Mouse (Mus musculus) frontal cortex, postnatal 25 days (tissue): ENCODE measurements around the gene Klhdc9.

ENCODE experiments used
- DNase-seq, 2 experiments: peaks; one replicate each; pipeline ENCODE4 v3.0.0; 2022; ENCODE audit warnings: low spot score in 2 of 2

The Klhdc9 gene

DNA sequence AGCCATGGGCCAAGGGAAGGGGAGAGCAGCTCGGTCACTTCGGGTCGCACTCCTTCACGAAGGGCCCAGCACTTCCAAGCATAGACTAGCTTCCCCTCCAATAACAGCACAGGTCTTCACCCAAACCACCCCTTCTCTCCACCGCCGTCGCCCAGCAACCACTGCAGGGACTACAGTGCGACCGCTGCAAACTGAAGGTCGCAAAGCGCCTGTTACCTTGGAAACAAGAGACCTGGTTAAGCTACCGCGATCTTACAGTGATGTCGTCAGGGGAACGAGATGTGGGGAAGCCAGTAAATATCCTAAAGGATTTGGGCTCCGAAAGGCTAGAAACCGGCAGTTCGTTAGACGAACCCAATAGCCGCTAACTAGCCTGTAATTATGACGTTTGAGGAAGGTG is at the start of gene Klhdc9:
TSS of gene Klhdc9 (minus strand) at position 143 of the 400 bp plus-strand sequence.
- peak; percentile 78 for DNase-seq

DNA sequence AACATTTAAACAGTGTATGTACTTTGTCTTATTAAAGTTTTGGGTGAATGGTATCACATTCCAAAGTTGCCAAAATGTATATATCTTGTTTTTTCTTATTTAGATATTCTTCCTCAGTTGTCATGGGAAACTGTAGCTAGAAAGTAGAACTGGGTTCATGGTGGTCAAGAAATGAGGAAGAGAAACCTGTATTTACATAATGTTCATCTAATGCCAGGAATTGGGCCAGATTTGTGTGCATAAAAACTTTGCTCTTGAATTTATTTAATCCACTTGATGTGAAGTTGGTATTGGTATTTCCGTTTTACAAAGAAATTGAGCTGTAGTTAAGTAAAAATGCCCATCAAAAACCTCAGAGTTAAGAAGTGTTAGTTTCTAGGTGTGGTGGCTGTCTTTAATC is 49.6 kb upstream of the Klhdc9 start:
- no peak for DNase-seq

DNA sequence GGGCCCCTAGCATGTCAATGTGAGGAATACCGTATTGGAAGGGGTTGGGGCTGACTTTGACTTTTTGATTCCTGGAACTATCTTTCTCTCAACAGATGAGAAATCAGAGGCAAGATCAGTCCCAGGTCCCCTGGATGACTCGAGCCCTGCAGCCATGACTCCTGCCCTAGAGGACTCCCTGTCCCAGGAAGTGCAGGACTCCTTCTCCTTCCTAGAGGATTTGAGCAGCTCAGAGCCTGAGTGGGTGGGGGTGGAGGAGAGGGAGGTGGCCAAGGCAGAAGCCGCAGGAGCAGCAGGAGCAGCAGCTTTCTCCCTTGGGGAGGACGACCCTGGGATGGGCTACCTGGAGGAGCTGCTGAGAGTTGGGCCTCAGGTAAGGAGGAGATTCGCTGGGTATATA is 46.7 kb upstream of the Klhdc9 start:
- no peak for DNase-seq

DNA sequence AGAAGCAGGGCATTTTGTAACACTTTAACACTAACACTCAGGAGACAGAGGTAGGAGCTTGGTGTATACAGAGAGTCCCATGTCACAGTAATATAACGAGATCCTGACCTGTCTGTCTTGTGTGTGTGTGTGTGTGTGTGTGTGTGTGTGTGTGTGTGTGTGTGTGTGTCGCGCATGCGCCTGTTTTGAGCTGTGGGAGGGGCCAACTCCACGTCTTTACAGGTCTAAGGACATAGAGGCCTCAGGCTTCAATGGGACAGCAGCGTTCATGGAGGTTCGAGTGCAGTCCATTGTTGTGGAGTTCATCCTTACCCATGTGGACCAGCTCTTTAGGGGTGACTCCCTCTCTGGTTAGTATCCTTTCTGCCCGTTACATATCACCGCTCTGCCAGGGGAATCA is 42.4 kb upstream of the Klhdc9 start:
- DNase-seq, result no peak

DNA sequence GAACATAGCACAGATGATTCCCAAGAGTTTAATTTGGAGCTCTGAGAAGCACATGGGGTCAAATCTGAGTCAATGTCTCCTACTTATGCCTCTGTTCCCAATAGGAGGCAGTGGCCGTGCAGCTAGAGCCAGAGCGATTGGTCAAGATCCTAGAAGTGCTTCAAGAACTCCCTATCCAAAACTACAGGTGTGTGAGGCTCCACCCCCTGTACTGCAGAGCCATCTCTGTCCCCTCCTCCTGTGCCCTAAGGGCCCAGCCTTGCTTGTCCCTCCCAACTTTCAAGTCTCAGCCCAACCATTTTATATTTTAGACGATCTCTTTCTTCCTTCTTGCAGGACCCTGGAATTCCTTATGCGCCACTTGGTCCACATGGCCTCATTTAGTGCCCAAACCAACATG is 41.2 kb upstream of the Klhdc9 start:
- DNase-seq, result no peak

DNA sequence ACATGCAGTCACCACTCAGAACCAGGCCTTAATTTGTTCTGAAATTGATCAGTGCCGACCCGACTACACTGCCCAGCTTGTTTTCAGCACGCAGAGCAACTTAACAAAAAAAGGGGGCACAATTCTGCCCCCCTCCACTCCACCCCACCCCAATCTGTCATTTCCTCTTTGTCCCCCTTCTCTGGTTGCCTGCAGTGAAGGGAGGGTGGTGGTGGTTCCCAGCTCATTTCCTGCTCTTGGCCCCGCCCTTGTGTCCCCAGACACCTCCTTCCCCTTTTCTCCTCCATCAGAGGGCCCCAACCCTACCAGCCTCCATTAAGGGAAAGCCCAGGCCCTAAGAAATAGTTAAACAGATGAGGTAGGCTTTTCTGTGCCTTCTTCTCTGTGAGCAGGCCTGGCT is 29.5 kb upstream of the Klhdc9 start:
- DNase-seq, result no peak

DNA sequence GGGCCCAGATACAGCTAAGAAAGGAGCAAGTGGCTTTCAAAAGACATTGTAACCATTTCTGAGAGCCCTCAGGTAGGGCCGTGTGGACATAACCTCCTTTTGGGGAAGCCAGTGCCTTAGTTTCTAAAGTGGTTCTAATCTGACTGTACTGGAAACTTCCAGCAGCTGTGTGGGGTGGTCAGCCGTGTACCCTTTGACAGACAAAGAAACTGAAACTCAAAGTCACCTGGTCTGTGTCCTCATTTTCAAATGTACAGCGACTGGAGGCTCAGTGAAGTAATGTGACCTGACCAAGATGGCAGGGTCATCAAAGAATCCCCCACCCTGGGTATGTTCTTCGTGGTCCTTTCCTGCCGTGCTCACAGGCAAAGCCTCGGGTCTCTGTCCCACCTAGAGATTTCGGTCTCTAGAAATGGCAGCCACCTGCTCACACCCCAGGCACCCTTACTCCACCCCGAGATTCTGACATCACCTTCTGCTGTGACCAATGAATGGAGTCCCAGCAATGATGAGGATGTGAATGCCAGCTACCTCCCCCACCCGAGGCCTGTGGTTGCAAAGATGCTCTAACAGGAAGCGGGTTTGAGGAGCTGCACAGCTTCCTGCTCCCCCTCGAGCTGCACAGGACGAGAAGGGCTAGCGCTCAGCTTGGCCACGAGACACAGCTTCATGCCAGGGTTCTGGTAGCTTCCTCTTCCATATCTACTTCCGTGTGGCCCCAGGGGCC is 27.9 kb upstream of the Klhdc9 start, which contains the start of gene Arhgap30:
TSS of gene Arhgap30 (plus strand) at position 579 of the 727 bp plus-strand sequence.
- DNase-seq, result no peak

DNA sequence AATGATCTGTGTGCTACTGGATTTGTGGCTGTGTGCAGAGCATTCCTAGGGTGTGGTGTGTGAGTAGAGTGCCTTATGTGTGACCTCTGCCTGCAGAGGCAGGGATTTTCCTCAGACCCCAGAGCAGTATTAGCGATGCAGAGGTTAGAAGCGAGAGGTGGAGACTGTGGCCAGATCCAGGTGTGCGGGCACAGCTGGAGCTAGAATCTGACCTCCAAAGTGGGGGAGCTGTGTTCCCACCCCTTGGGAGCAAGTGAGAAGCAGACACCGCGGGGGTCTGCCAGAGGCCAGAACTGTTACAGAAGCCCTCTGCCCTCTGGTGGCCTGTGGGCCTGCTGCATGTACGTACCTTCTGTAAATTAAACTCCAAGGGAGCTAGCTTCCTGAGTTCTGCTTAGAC is 26.5 kb upstream of the Klhdc9 start:
- DNase-seq, result no peak

DNA sequence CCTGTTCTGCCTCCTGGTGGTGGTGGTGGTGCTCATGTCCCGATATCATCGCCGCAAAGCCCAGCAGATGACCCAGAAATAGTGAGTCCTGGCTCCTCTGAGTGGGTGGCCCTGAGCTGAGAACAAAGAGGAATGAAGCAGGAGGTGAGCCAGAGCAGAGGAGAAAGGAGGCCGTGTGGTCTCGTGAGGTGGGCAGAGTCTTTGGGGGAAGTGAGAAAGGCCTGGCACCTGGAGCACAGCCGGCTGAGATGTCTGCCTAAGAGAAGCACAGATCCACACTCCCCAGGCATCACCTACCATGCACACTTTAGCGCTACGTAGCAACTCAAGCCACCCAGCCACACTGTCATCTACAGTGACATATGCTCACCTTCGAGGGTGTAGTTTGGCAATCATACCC is 24.6 kb upstream of the Klhdc9 start:
- DNase-seq, result no peak

DNA sequence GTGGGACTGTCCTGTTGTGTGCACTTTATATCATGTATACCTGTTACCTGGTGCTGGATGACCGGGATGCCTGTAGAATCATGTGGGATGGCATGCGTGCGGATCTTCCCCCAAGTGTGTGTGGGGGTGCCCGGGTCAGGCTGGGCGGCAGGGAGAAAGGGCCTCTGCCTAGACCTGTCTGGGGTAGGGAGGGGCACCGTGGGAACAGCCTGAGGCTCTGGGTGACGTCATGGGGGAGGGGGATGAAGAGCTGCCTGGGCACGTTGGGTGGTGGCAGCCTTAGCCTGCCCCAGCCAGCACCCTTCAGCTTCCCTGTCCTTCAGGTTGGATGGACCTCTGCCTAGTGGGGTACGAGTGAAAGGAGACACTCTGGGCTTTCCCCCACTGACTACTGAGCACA is 23.8 kb upstream of the Klhdc9 start:
- no peak for DNase-seq

DNA sequence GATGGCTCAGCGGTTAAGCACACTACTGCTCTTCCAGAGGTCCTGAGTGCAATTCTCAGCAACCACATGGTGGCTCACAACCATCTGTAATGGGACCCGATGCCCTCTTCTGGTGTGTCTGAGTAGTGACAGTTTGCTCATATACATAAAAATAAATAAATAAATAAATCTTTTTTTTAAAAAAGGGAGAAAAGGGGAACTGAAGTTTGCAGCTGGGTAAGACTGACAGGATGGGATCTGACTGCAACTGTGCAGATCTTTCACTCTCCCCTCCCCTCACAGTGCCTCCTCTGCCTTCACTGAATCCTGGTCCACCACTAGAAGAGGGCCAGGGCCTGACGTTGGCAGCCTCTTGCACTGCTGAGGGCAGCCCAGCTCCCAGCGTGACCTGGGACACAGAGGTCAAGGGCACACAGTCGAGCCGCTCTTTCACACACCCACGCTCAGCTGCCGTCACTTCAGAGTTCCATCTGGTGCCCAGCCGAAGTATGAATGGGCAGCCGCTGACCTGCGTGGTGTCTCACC is 21.6 kb upstream of the Klhdc9 start:
- no peak for DNase-seq

DNA sequence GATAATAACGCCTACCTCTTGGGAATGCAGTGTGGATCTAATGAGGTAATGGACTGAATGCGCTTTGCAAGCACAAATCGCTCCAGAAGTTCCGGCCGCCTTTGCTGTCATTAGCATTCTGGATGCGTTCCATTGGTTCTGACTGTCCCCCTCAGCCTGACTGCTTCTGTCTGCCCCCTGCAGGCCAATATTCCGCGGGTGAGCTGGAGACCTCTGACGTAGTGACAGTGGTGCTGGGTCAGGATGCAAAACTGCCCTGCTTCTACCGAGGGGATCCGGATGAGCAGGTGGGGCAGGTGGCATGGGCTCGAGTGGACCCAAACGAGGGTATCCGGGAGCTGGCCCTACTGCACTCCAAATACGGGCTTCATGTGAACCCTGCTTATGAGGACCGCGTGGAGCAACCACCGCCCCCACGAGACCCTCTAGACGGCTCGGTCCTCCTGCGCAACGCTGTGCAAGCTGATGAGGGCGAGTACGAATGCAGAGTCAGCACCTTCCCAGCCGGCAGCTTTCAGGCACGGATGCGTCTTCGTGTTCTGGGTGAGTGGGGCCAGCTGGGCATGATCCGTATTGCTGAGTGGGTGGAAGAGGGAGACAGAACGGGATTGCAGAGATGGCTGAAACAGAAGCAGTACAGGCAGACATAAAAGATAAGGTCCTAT is 19.5 kb upstream of the Klhdc9 start:
- DNase-seq, result peak; percentile 43 to 49

DNA sequence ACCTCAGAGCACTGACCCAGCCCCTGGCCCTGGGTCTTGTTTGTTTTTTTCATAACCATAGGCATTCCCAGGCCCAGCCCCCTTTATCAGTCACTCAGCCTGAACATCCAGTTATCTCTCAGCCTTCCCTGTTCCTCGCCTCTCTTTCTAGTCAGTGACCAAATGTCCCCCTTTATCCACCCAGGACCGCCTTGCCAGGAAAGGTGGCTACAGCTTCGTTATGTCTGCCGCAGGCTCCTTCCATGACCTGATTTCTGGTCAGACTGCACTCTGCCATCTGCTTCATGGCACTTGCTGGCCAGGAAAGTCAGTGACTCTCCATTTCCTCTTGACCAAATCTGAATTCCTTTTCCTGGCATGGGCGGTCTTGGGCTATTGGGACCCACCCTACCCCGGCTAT is 17.7 kb upstream of the Klhdc9 start:
- no peak for DNase-seq

DNA sequence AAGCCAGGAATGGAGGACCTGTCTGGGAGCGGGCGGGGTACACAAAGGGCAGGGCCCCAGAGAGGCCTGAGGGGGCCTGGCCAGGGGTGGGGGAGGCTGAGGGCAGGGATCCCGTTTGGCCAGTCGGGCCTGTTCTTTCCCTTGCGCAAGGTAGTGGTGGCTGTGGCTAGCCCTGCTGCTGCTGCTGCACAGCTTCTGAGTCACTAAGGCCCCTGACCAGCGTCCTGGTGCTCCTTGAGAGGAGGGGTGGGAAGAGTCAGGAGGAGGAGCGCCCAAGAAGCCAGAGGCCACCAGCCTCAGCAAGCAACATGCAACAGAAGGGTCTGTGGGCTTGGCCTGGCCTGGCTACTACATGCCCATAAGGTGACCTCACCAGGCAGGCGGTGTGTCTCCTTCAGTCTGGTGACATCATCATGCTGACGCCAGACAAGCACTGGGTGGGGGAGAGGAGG is 15.1 kb upstream of the Klhdc9 start:
- no peak for DNase-seq

DNA sequence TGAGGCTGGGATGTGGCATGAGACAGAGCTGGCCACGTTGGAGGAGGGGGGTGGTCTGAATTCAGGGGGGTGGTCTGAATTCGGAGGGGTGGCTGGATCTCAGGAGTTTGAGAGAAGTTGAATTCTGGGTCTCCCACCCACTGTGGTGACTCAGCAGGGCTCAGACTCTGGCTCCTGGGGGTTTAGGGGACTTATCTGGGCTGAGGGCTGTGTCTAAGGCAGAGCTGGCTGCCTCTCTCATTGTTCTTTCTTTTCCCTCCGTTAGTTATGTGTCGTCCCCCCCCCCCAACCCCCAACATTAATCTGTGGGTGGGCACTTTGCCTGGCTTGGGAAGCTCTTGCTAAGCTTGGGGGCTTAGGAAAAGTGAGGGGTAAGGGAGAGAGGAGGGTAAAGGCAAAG is 13.3 kb upstream of the Klhdc9 start:
- DNase-seq, result no peak

DNA sequence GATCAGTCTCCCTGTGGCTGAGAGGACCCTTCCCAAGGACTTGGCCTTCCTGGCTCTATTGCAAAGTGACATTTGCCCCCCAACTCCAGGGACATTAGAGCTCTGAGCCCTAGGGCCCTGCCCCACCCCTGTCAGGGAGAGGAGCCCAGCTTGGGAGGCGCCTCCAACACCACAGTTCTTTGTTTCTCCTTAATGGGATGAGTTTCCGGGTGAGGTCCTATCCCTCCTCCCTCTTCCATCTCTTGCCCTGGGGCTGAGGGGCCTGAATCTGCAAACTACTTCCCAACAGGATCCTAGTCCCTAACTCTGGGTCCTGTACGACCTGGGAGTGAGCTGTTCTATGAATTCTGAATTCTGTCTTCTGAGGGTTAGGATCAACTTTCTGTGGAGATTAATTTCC is 12.3 kb upstream of the Klhdc9 start:
- DNase-seq, result no peak

DNA sequence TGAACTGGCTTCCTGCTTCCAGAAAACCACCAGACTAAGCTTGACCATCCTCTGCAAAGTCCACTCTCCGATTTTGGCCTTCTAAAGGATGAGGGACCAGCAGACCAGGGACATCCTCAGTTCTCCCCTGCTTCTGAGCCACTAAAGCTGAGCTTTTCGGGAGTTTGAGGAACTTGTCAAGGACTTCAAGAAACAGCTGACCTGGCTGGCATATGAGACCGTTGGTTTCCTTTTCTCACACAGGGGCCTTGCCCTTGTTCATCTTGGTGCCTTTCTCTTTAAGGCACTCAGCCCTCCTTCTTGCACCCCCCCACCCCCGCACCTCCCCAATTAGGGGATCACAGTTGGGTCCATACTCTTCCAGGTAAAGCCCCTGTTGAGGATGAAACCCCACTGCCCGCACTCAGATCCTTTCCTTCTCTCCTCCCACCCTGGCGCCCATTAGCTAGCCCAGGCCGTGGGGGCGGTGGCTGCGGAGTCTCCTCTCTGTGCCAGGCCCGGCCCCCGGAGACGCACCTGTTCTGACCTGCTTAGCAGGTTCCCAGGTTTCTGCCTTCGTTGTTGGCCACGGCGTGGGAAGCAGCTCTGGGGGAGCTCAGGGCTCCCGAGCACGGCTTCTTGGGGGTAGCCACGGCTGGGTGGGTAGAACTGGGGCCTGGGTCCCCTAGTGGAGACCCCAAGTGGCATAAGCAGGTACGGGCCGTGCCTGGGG is 9.4 kb upstream of the Klhdc9 start, which contains the start of gene Nectin4:
TSS of gene Nectin4 (plus strand) at position 255 of the 712 bp plus-strand sequence.
- DNase-seq, result no peak

DNA sequence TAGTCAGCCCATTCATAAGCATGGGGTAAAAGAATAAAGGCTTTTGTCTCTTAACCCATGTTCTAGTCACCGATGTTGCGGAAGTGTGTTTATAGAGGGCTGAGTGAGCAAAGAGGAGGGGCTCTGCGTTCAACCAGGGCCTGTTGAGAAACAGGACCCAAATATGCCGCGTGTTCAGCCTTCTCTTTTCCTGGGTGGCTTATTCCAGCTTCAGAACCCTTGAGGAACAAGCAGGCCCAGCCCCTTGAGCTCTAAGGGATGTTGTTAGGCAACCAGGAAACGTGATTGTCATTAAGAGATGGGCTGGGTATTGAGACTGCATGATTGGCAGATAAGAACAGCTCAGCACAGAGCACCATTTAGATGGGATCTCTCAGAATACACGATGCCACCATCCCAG is 5.3 kb upstream of the Klhdc9 start:
- no peak for DNase-seq

DNA sequence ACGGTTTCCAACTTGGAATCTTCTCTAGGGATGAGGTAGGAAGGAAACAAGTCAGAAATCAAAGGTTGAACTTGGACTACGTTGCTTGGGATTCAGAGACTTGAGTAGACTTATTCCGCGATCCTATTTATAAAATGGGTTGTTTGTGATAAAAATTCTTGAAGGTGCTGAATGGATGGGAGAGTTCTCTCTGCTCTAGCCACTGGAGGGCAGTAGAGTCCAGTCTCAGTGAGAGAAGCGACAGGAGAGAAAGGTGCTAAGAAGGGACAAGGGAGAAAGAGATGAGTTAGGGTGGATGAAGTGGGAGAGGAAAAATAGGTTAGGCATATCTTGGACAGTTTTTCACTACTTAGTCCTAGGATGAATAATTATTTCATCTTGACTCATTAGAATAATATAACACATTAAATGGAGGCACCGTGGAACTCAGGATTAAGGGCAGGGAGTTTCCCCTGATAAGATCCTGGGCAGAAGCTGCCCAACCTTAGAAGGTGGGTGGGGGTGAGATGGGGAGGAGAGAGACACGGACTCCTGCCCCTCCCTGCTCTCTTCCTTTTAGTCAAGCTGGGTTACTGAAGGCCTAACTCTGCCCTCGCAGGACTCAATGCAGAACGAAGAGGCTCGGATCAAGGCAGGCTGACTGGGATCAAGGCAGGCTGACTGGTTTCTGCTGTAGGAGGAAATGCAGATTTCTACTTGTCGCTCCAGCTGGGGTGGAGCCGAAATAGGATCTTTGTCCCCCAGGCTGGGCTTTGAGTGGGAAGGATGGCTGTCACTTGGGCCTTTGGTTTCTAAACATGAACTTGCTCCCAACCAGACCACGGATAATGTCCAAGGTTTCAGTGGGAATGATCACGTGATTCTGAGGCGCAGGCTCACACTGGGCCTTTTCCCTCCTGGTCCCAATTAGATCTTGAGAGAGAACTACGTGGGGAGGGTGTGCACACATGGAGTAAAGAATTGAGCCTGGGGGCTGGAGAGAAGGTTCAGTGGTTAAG is 807 bp upstream of the Klhdc9 start:
- peak in 1 of 2 experiments; percentile 64 for DNase-seq

DNA sequence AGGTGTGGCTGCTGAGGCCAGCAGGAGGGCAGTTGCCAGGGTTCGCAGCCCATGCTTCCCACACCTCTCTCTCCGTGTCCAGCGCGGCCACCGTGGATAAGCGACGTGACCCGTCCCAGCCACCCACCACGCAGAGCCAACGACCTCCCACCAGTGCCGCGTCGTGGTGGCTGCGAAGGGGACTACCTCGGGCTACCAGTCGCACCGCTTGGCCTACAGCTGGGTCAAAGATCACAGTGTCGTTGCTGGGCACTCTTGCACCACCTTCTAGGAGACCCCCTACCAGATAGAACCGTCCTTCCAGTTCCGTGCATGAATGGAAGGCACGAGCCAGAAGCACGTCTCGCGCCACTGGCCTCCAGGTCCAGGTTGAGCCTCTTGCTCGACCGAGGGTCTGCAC is 345 bp downstream of the Klhdc9 start:
- DNase-seq, result no peak

DNA sequence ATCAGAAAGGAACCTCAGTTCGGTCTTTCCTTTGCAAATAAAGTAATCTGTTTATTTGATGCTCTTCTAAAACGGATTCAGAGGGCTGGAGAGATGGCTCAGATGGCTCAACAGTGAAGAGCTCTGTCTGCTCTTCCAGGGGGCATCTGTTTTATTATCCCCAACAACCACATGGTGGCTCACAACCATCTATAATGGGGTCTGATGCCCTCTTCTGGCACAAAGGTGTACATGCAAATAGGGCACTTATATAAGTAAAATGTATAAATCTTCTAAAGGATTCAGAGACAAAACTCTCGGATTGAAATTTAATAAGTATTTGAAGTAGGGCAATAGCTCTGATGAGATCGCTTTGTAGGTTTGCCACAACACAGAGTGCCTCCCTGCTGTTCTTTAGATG is 2.2 kb downstream of the Klhdc9 start:
- no peak for DNase-seq
